Mouse (Mus musculus): ENCODE measurements around the gene Selp. TPM values are rescaled to one million over a fixed set of nuclear protein-coding genes. Genes with fewer than 3 reads are reported as not detected.

Gene Selp
- polyA plus RNA-seq, 1 experiment from 2014 or later: 0.26 TPM

- no peaks in the 10 kb centered on the region for H3K9me3 ChIP-seq (replicated peaks; ENCODE audit: control insufficient read depth, low read length)
- H3K27ac ChIP-seq (ENCODE audit: low read length): no peak overlapping the region
- H3K4me1 ChIP-seq (ENCODE audit: control insufficient read depth, insufficient read depth, low read length): no peaks in the 10 kb centered on the region
- H3K36me3 ChIP-seq (ENCODE audit: control insufficient read depth, insufficient read depth, low read length): no peaks in the 10 kb centered on the region
- H3K4me2 ChIP-seq (ENCODE audit: low read depth, low read length): no peak overlapping the region
- H3K27me3 ChIP-seq (ENCODE audit: control insufficient read depth, insufficient read depth, low read length): no peaks in the 10 kb centered on the region
- H3K4me3 ChIP-seq (replicated peaks; ENCODE audit: low read length): no peak overlapping the region
- no peak for ATAC-seq (ENCODE audit: insufficient read depth, low FRiP score)
- WGBS: 74% methylated on average over 2 of the region's 2 CpGs
- no peak overlapping the region for H3K9ac ChIP-seq (ENCODE audit: low read length)
Measured at GRCm38 (mm10) chr1:164109763-164110162, 5.3 kb upstream of the Selp start.

GRCm38 (mm10) chr1:164110591-164111329, 4.3 kb upstream of the Selp start:
- H3K27ac ChIP-seq (ENCODE audit: low read length): no peak overlapping the region
- H3K9ac ChIP-seq (ENCODE audit: low read length): no peak overlapping the region
- no peak overlapping the region for H3K4me2 ChIP-seq (ENCODE audit: low read depth, low read length)
- no peak for ATAC-seq (ENCODE audit: insufficient read depth, low FRiP score)
- no peaks in the 10 kb centered on the region for H3K27me3 ChIP-seq (ENCODE audit: control insufficient read depth, insufficient read depth, low read length)
- no peaks in the 10 kb centered on the region for H3K9me3 ChIP-seq (replicated peaks; ENCODE audit: control insufficient read depth, low read length)
- 93% methylated on average over 9 of the region's 9 CpGs for WGBS
- H3K36me3 ChIP-seq (ENCODE audit: control insufficient read depth, insufficient read depth, low read length): no peaks in the 10 kb centered on the region
- no peak overlapping the region for H3K4me3 ChIP-seq (replicated peaks; ENCODE audit: low read length)
- no peaks in the 10 kb centered on the region for H3K4me1 ChIP-seq (ENCODE audit: control insufficient read depth, insufficient read depth, low read length)

GRCm38 (mm10) chr1:164114280-164114679, 784 bp upstream of the Selp start:
- Histone ChIP-seq H3K36me3 (ENCODE audit: control insufficient read depth, insufficient read depth, low read length) (no peaks in the 10 kb centered on the region), H3K27ac (ENCODE audit: low read length) (no peak overlapping the region), H3K4me1 (ENCODE audit: control insufficient read depth, insufficient read depth, low read length) (no peaks in the 10 kb centered on the region), H3K4me2 (ENCODE audit: low read depth, low read length) (no peak overlapping the region), H3K4me3 (replicated peaks; ENCODE audit: low read length) (no peak overlapping the region), H3K27me3 (ENCODE audit: control insufficient read depth, insufficient read depth, low read length) (no peaks in the 10 kb centered on the region), H3K9me3 (replicated peaks; ENCODE audit: control insufficient read depth, low read length) (no peaks in the 10 kb centered on the region), H3K9ac (ENCODE audit: low read length) (no peak overlapping the region)
- ATAC-seq (ENCODE audit: insufficient read depth, low FRiP score): no peak
- WGBS: 70% methylated on average over 5 of the region's 5 CpGs

GRCm38 (mm10) chr1:164115647-164116046, 583 bp downstream of the Selp start:
- Histone ChIP-seq H3K9me3 (replicated peaks; ENCODE audit: control insufficient read depth, low read length) (no peaks in the 10 kb centered on the region), H3K27me3 (ENCODE audit: control insufficient read depth, insufficient read depth, low read length) (no peaks in the 10 kb centered on the region), H3K4me3 (replicated peaks; ENCODE audit: low read length) (no peak overlapping the region), H3K27ac (ENCODE audit: low read length) (no peak overlapping the region), H3K9ac (ENCODE audit: low read length) (no peak overlapping the region), H3K4me1 (ENCODE audit: control insufficient read depth, insufficient read depth, low read length) (no peaks in the 10 kb centered on the region), H3K36me3 (ENCODE audit: control insufficient read depth, insufficient read depth, low read length) (no peaks in the 10 kb centered on the region), H3K4me2 (ENCODE audit: low read depth, low read length) (no peak overlapping the region)
- WGBS: 88% methylated on average over 6 of the region's 6 CpGs
- no peak for ATAC-seq (ENCODE audit: insufficient read depth, low FRiP score)

GRCm38 (mm10) chr1:164117869-164118268, 2.8 kb downstream of the Selp start:
- no peak overlapping the region for H3K27ac ChIP-seq (ENCODE audit: low read length)
- 88% methylated on average over 6 of the region's 6 CpGs for WGBS
- no peak overlapping the region for H3K4me2 ChIP-seq (ENCODE audit: low read depth, low read length)
- H3K4me3 ChIP-seq (replicated peaks; ENCODE audit: low read length): no peak overlapping the region
- ATAC-seq (ENCODE audit: insufficient read depth, low FRiP score): no peak
- no peaks in the 10 kb centered on the region for H3K9me3 ChIP-seq (replicated peaks; ENCODE audit: control insufficient read depth, low read length)
- no peak overlapping the region for H3K9ac ChIP-seq (ENCODE audit: low read length)
- H3K36me3 ChIP-seq (ENCODE audit: control insufficient read depth, insufficient read depth, low read length): no peaks in the 10 kb centered on the region
- no peaks in the 10 kb centered on the region for H3K27me3 ChIP-seq (ENCODE audit: control insufficient read depth, insufficient read depth, low read length)
- no peaks in the 10 kb centered on the region for H3K4me1 ChIP-seq (ENCODE audit: control insufficient read depth, insufficient read depth, low read length)

GRCm38 (mm10) chr1:164119892-164120776, 5.1 kb downstream of the Selp start:
- H3K9ac ChIP-seq (ENCODE audit: low read length): no peak overlapping the region
- H3K27me3 ChIP-seq (ENCODE audit: control insufficient read depth, insufficient read depth, low read length): no peaks in the 10 kb centered on the region
- H3K4me1 ChIP-seq (ENCODE audit: control insufficient read depth, insufficient read depth, low read length): no peaks in the 10 kb centered on the region
- no peak overlapping the region for H3K27ac ChIP-seq (ENCODE audit: low read length)
- H3K4me3 ChIP-seq (replicated peaks; ENCODE audit: low read length): no peak overlapping the region
- no peaks in the 10 kb centered on the region for H3K36me3 ChIP-seq (ENCODE audit: control insufficient read depth, insufficient read depth, low read length)
- no peak for ATAC-seq (ENCODE audit: insufficient read depth, low FRiP score)
- no peak overlapping the region for H3K4me2 ChIP-seq (ENCODE audit: low read depth, low read length)
- 62% methylated on average over 3 of the region's 3 CpGs for WGBS
- H3K9me3 ChIP-seq (replicated peaks; ENCODE audit: control insufficient read depth, low read length): no peaks in the 10 kb centered on the region

- Histone ChIP-seq H3K36me3 (ENCODE audit: control insufficient read depth, insufficient read depth, low read length) (no peaks in the 10 kb centered on the region), H3K27me3 (ENCODE audit: control insufficient read depth, insufficient read depth, low read length) (no peaks in the 10 kb centered on the region), H3K4me3 (replicated peaks; ENCODE audit: low read length) (no peak overlapping the region), H3K4me1 (ENCODE audit: control insufficient read depth, insufficient read depth, low read length) (no peaks in the 10 kb centered on the region), H3K27ac (ENCODE audit: low read length) (no peak overlapping the region), H3K9ac (ENCODE audit: low read length) (no peak overlapping the region), H3K9me3 (replicated peaks; ENCODE audit: control insufficient read depth, low read length) (no peaks in the 10 kb centered on the region), H3K4me2 (ENCODE audit: low read depth, low read length) (no peak overlapping the region)
- 68% methylated on average over 3 of the region's 3 CpGs for WGBS
- ATAC-seq (ENCODE audit: insufficient read depth, low FRiP score): no peak
Measured at GRCm38 (mm10) chr1:164120777-164121158, 5.7 kb downstream of the Selp start.

GRCm38 (mm10) chr1:164123836-164124235, 8.8 kb downstream of the Selp start:
- no peak overlapping the region for H3K27ac ChIP-seq (ENCODE audit: low read length)
- whole genome bisulfite sequencing: 62% methylated on average over 3 of the region's 3 CpGs
- no peaks in the 10 kb centered on the region for H3K36me3 ChIP-seq (ENCODE audit: control insufficient read depth, insufficient read depth, low read length)
- H3K27me3 ChIP-seq (ENCODE audit: control insufficient read depth, insufficient read depth, low read length): no peaks in the 10 kb centered on the region
- no peak overlapping the region for H3K9ac ChIP-seq (ENCODE audit: low read length)
- H3K4me1 ChIP-seq (ENCODE audit: control insufficient read depth, insufficient read depth, low read length): no peaks in the 10 kb centered on the region
- no peaks in the 10 kb centered on the region for H3K9me3 ChIP-seq (replicated peaks; ENCODE audit: control insufficient read depth, low read length)
- no peak for ATAC-seq (ENCODE audit: insufficient read depth, low FRiP score)
- H3K4me3 ChIP-seq (replicated peaks; ENCODE audit: low read length): no peak overlapping the region
- H3K4me2 ChIP-seq (ENCODE audit: low read depth, low read length): no peak overlapping the region

- Histone ChIP-seq H3K4me2 (ENCODE audit: low read depth, low read length) (no peak overlapping the region), H3K9ac (ENCODE audit: low read length) (no peak overlapping the region), H3K36me3 (ENCODE audit: control insufficient read depth, insufficient read depth, low read length) (no peaks in the 10 kb centered on the region), H3K9me3 (replicated peaks; ENCODE audit: control insufficient read depth, low read length) (no peaks in the 10 kb centered on the region), H3K27me3 (ENCODE audit: control insufficient read depth, insufficient read depth, low read length) (no peaks in the 10 kb centered on the region), H3K4me3 (replicated peaks; ENCODE audit: low read length) (no peak overlapping the region), H3K27ac (ENCODE audit: low read length) (no peak overlapping the region), H3K4me1 (ENCODE audit: control insufficient read depth, insufficient read depth, low read length) (no peaks in the 10 kb centered on the region)
- no peak for ATAC-seq (ENCODE audit: insufficient read depth, low FRiP score)
- WGBS: 69% methylated on average over 3 of the region's 3 CpGs
Measured at GRCm38 (mm10) chr1:164130013-164130412, 14.9 kb downstream of the Selp start.
